Mouse (Mus musculus): Measurements from ENCODE around the gene Pcdh10. TPM values are rescaled to one million over a fixed set of nuclear protein-coding genes. Genes with fewer than 3 reads are reported as not detected.

Pcdh10 gene
- polyA plus RNA-seq (2015; fragmentation: Nextera tagmentation; extraction: Ambion mirVana) = 21.6 and 21.9 TPM in 2 replicates

DNA sequence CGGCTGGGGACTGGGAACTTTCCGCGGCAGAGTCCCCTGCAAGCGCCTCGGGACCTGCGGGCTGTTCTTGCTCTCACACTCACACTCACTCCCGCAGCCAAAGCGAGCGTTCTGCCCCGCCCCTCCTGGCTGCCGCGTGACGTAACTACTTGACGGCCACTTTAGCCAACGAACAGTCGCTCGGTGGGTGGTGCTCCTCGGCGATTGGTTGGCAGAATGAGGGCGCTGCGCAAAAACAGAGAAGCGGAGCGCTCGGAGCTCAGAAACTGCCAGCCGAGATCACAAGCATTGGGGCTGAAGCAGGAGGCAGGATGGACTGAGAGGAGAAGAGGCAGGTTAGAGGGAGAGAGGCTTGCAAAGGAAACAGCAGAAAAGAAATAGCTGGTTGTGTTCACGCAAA, at the start of gene Pcdh10:
Gene Pcdh10, plus strand, starts transcription at position 254 of the 400 bp plus-strand sequence.
- H3K4me3 ChIP-seq (ENCODE audit: low read depth, low read length) = peak within 1 kb of the TSS; percentile 69
- under 1% methylated on average over 26 of the region's 26 CpGs for WGBS
- ATAC-seq = peak; percentile 86
- no peaks in the 10 kb centered on the region for H3K9me3 ChIP-seq (replicated peaks; ENCODE audit: control insufficient read depth, low read length, poor library complexity, severe bottlenecking)
- no peaks in the 10 kb centered on the region for H3K36me3 ChIP-seq (ENCODE audit: control insufficient read depth, insufficient read depth, low read length)
- H3K4me2 ChIP-seq (ENCODE audit: low read length) = peak within 1 kb of the TSS; percentile 80
- H3K9ac ChIP-seq (ENCODE audit: low read depth, low read length) = peak within 1 kb of the TSS; percentile 92
- H3K4me1 ChIP-seq (ENCODE audit: control insufficient read depth, insufficient read depth, low read length) = peaks cover 4% of the 10 kb centered on the region
- peak within 1 kb of the TSS; percentile 95 for H3K27ac ChIP-seq (ENCODE audit: low read length)
- H3K27me3 ChIP-seq (ENCODE audit: control insufficient read depth, insufficient read depth, low read depth, low read length) = no peaks in the 10 kb centered on the region

DNA sequence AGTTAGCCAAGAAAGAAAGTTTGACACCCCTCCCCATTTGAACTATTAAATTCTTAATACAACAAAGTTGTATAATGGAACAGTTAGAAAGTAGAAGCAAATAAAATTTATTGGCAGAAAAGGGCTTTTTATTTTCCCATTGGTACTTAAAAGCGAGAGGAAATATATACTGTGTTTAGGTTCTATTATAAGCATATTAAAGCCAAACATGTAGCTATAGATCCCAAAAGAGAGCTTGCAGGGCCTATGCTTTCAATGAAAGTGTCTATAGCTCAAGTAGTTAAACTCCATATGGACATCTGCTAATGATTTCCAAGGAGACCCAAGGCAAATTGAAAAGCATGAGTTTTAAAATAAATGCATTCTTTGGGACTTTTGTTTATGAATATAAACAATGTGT, 22.3 kb upstream of the Pcdh10 start:
- Histone ChIP-seq H3K27ac (ENCODE audit: low read length) (no peak overlapping the region), H3K9ac (ENCODE audit: low read depth, low read length) (no peak overlapping the region), H3K9me3 (replicated peaks; ENCODE audit: control insufficient read depth, low read length, poor library complexity, severe bottlenecking) (no peaks in the 10 kb centered on the region), H3K4me2 (ENCODE audit: low read length) (no peak overlapping the region), H3K36me3 (ENCODE audit: control insufficient read depth, insufficient read depth, low read length) (no peaks in the 10 kb centered on the region), H3K4me1 (ENCODE audit: control insufficient read depth, insufficient read depth, low read length) (no peaks in the 10 kb centered on the region), H3K4me3 (ENCODE audit: low read depth, low read length) (no peak overlapping the region), H3K27me3 (ENCODE audit: control insufficient read depth, insufficient read depth, low read depth, low read length) (no peaks in the 10 kb centered on the region)
- WGBS = 96% methylated on average over 1 of the region's 1 CpGs
- ATAC-seq = no peak

DNA sequence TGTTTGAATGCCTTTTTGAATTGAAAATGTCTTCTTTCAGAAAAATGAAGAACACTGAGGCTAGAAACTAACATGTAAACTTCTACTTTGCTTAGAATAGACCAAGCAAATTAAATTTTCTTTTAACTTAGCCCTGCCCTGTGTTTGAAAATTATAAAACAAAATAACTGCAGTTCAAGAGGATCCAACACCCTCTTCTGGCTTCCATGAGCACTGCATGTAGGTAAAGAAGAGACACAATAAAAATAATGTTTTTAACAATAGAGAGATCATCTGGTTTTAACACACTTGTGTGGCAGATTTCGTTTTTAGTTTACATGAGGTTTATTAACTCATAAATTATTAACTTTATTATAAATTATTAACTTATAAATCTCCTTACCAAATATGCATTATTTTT, 9.2 kb upstream of the Pcdh10 start:
- H3K9ac ChIP-seq (ENCODE audit: low read depth, low read length) = no peak overlapping the region
- H3K27me3 ChIP-seq (ENCODE audit: control insufficient read depth, insufficient read depth, low read depth, low read length) = no peaks in the 10 kb centered on the region
- no peak overlapping the region for H3K4me3 ChIP-seq (ENCODE audit: low read depth, low read length)
- no peak for ATAC-seq
- 62% methylated on average over 1 of the region's 1 CpGs for WGBS
- no peak overlapping the region for H3K27ac ChIP-seq (ENCODE audit: low read length)
- no peaks in the 10 kb centered on the region for H3K9me3 ChIP-seq (replicated peaks; ENCODE audit: control insufficient read depth, low read length, poor library complexity, severe bottlenecking)
- H3K4me1 ChIP-seq (ENCODE audit: control insufficient read depth, insufficient read depth, low read length) = no peaks in the 10 kb centered on the region
- no peak overlapping the region for H3K4me2 ChIP-seq (ENCODE audit: low read length)
- H3K36me3 ChIP-seq (ENCODE audit: control insufficient read depth, insufficient read depth, low read length) = no peaks in the 10 kb centered on the region

DNA sequence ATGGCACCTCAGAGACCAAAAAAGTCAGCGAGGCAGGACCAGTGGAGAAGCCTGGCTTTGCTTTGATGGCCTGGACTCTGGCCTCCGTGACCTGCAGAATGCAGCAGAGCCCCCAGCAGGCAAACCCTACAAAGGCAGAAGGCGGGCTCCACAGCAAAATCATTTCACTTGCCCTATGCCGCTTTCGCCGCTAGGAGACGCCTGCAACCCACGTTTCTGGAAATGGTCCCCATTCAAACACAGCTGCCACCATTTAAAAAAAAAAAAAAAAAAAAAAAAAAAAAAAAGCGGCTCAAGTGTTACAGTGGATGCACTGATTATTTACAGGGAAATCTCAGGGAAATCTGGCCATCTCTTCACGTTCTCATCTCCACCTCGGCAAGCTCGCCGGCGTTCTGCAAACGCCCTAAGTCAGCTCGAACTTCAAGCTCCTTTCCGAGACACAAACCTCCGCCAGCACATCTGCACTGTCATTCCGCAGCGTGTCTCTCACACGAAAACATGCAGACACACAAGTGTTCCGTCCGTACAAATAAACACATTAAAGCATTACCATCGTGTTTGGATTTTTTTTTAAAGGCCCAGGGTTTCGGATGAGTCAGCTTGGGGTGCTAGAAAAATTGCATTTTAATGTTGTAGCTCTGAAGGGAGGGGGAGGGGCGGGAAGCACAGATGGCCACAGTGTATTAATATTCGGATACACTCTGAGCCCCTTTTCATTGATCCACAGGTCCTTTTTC, 2.3 kb upstream of the Pcdh10 start:
- Histone ChIP-seq H3K36me3 (ENCODE audit: control insufficient read depth, insufficient read depth, low read length) (no peaks in the 10 kb centered on the region), H3K27ac (ENCODE audit: low read length) (peak overlapping the region; percentile 95), H3K4me2 (ENCODE audit: low read length) (peak overlapping the region; percentile 80), H3K4me3 (ENCODE audit: low read depth, low read length) (peak overlapping the region; percentile 69), H3K9ac (ENCODE audit: low read depth, low read length) (peak overlapping the region; percentile 92), H3K9me3 (replicated peaks; ENCODE audit: control insufficient read depth, low read length, poor library complexity, severe bottlenecking) (no peaks in the 10 kb centered on the region), H3K4me1 (ENCODE audit: control insufficient read depth, insufficient read depth, low read length) (peaks cover 2% of the 10 kb centered on the region), H3K27me3 (ENCODE audit: control insufficient read depth, insufficient read depth, low read depth, low read length) (no peaks in the 10 kb centered on the region)
- under 1% methylated on average over 27 of the region's 27 CpGs for WGBS
- ATAC-seq = 0 out of 2 replicates have a peak, but pooled peaks have one; percentile 1

DNA sequence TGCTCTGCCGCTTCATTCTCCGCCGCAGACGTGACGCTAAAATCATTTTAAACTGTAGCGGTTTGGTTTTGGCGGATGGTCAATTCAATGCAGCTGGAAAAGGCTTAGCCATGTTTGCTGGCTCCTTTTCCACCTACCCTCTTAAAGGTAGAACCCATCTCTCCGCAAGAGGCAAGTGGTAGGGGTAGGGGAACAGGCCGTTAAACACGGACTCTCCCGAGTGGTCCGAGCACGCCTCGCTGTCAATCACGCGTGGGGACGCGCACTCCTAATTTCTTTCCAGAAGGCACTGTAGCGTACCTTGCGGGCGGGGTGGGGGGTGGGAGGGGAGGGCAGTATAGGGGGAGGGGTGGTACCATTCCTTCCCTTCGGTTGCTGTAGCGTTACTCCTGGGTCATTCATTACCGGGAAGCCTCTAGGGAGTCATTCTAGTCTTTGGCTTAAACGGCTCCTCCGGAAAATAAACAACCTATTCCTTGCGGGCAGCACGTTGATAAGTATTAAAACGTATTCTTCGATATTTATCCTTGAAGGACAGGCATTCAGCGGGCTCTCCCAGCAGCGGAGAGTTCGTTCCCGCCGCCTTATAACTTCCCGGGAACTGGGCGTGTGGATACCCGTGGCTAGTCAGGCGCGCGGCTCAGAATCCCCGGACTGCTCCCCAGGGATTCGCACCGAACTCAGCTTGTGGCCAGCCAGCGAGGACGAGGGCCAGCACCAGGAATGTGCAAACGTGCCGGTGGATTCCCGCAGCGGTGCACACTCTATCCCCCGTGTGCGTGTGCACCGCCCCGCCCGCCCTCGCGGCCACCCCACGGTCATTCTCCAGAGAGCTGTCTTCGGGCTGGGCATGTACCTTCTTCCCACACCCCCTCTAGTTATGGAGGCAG, 1.5 kb upstream of the Pcdh10 start:
- peak overlapping the region; percentile 80 for H3K4me2 ChIP-seq (ENCODE audit: low read length)
- peak; percentile 19; the same call in 1 of the 2 replicates for ATAC-seq
- H3K4me3 ChIP-seq (ENCODE audit: low read depth, low read length) = peak overlapping the region; percentile 69
- peak overlapping the region; percentile 92 for H3K9ac ChIP-seq (ENCODE audit: low read depth, low read length)
- H3K4me1 ChIP-seq (ENCODE audit: control insufficient read depth, insufficient read depth, low read length) = peaks cover 2% of the 10 kb centered on the region
- H3K27me3 ChIP-seq (ENCODE audit: control insufficient read depth, insufficient read depth, low read depth, low read length) = no peaks in the 10 kb centered on the region
- H3K36me3 ChIP-seq (ENCODE audit: control insufficient read depth, insufficient read depth, low read length) = no peaks in the 10 kb centered on the region
- under 1% methylated on average over 56 of the region's 59 CpGs for WGBS
- no peaks in the 10 kb centered on the region for H3K9me3 ChIP-seq (replicated peaks; ENCODE audit: control insufficient read depth, low read length, poor library complexity, severe bottlenecking)
- peak overlapping the region; percentile 95 for H3K27ac ChIP-seq (ENCODE audit: low read length)

DNA sequence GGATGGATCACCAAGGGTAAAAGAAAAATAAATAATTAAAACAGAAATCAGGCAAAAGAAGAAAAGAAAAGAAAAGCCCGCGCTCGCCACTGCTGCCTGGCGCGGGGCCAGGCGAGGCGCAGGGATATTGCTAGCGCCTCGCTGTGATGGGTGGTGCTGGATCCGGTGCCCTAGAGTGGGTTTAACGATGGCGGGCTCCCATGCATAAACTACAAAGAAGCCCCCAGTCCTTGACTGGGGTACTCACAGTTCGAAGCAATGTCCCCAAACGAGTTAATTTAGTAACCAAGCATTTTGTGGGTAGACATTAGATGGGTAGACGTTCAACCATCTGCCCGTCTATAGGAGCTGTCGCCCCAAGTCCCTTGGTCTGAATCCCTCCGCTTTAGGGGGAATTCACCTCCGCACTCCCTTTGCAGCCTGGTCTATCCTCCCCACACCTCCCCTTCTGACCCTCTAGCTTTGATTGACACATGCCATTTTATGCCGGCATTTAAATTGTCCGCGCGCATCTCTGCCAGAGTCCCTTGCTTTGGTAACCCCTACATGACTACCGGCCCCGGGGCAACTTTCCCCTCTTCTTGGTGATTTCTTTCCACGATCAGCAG, 703 bp upstream of the Pcdh10 start:
- H3K36me3 ChIP-seq (ENCODE audit: control insufficient read depth, insufficient read depth, low read length) = no peaks in the 10 kb centered on the region
- H3K4me2 ChIP-seq (ENCODE audit: low read length) = peak overlapping the region; percentile 80
- H3K27ac ChIP-seq (ENCODE audit: low read length) = peak overlapping the region; percentile 95
- H3K27me3 ChIP-seq (ENCODE audit: control insufficient read depth, insufficient read depth, low read depth, low read length) = no peaks in the 10 kb centered on the region
- under 1% methylated on average over 26 of the region's 26 CpGs for WGBS
- no peaks in the 10 kb centered on the region for H3K9me3 ChIP-seq (replicated peaks; ENCODE audit: control insufficient read depth, low read length, poor library complexity, severe bottlenecking)
- H3K9ac ChIP-seq (ENCODE audit: low read depth, low read length) = peak overlapping the region; percentile 92
- H3K4me1 ChIP-seq (ENCODE audit: control insufficient read depth, insufficient read depth, low read length) = peaks cover 2% of the 10 kb centered on the region
- H3K4me3 ChIP-seq (ENCODE audit: low read depth, low read length) = peak overlapping the region; percentile 69
- peak; percentile 33 for ATAC-seq

DNA sequence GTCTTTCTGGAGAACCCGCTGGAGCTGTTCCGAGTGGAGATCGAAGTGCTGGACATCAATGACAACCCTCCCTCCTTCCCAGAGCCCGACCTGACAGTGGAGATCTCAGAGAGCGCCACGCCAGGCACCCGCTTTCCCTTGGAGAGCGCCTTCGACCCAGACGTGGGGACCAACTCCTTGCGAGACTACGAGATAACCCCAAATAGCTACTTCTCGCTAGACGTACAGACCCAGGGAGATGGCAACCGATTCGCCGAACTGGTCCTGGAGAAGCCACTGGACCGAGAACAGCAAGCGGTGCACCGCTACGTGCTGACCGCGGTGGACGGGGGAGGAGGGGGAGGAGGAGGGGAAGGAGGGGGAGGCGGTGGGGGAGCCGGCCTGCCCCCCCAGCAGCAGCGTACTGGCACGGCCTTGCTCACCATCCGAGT, 1.4 kb downstream of the Pcdh10 start:
- peak overlapping the region; percentile 69 for H3K4me3 ChIP-seq (ENCODE audit: low read depth, low read length)
- under 1% methylated on average over 29 of the region's 29 CpGs for WGBS
- no peaks in the 10 kb centered on the region for H3K27me3 ChIP-seq (ENCODE audit: control insufficient read depth, insufficient read depth, low read depth, low read length)
- H3K4me1 ChIP-seq (ENCODE audit: control insufficient read depth, insufficient read depth, low read length) = peaks cover 9% of the 10 kb centered on the region
- peak overlapping the region; percentile 80 for H3K4me2 ChIP-seq (ENCODE audit: low read length)
- no peaks in the 10 kb centered on the region for H3K9me3 ChIP-seq (replicated peaks; ENCODE audit: control insufficient read depth, low read length, poor library complexity, severe bottlenecking)
- H3K27ac ChIP-seq (ENCODE audit: low read length) = peak overlapping the region; percentile 95
- no peaks in the 10 kb centered on the region for H3K36me3 ChIP-seq (ENCODE audit: control insufficient read depth, insufficient read depth, low read length)
- ATAC-seq = no peak
- peak overlapping the region; percentile 90 for H3K9ac ChIP-seq (ENCODE audit: low read depth, low read length)

DNA sequence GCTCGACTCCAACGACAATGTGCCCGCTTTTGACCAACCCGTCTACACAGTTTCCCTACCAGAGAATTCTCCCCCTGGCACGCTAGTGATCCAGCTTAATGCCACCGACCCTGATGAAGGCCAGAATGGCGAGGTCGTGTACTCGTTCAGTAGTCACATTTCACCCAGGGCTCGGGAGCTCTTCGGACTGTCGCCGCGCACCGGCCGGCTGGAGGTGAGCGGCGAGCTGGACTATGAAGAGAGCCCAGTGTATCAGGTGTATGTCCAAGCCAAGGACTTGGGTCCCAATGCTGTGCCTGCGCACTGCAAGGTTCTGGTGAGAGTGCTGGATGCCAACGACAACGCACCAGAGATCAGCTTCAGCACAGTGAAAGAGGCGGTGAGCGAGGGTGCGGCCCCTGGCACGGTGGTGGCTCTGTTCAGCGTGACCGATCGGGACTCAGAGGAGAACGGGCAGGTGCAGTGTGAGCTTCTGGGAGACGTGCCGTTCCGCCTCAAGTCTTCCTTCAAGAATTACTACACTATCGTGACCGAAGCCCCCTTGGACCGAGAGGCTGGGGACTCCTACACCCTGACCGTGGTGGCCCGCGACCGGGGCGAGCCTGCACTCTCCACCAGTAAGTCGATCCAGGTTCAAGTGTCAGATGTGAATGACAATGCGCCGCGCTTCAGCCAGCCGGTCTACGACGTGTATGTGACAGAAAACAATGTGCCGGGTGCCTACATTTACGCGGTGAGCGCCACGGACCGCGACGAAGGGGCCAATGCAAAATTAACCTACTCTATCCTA, 2.0 kb downstream of the Pcdh10 start:
- WGBS = under 1% methylated on average over 55 of the region's 55 CpGs

More for the DNA sequence above, 2.0 kb downstream of the Pcdh10 start:
- peak overlapping the region; percentile 80 for H3K4me2 ChIP-seq (ENCODE audit: low read length)
- H3K27me3 ChIP-seq (ENCODE audit: control insufficient read depth, insufficient read depth, low read depth, low read length) = no peaks in the 10 kb centered on the region
- H3K9me3 ChIP-seq (replicated peaks; ENCODE audit: control insufficient read depth, low read length, poor library complexity, severe bottlenecking) = no peaks in the 10 kb centered on the region
- peak overlapping the region; percentile 95 for H3K27ac ChIP-seq (ENCODE audit: low read length)
- ATAC-seq = peak; percentile 5; the same call in 1 of the 2 replicates
- peaks cover 13% of the 10 kb centered on the region for H3K4me1 ChIP-seq (ENCODE audit: control insufficient read depth, insufficient read depth, low read length)
- H3K4me3 ChIP-seq (ENCODE audit: low read depth, low read length) = peak overlapping the region; percentile 69
- H3K9ac ChIP-seq (ENCODE audit: low read depth, low read length) = peak overlapping the region; percentile 90
- no peaks in the 10 kb centered on the region for H3K36me3 ChIP-seq (ENCODE audit: control insufficient read depth, insufficient read depth, low read length)
